Mouse (Mus musculus): ENCODE measurements around the gene Ubxn4. TPM values are rescaled to one million over a fixed set of nuclear protein-coding genes. Genes with fewer than 3 reads are reported as not detected.

The Ubxn4 gene
- total and polyA plus RNA-seq, 2 experiments from 2014 or later, result 45.6 to 73.0 TPM

DNA sequence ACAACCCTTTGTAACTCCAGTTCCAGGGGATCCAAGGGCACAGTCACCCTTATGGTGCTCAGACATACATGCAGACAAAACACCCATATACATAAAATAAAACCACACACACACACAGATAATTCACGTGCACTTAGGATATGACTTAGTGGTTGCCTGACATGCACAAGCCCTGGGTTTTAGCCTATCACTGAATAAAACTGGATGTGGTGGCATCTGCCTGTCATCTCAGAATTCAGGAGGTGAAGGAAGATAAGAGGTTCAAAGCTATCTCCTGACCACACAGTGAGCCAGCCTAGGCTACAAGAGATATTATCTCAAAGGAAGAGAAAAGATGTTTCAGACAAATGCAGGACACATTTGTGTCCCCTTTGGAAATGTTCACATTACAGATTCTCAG lies 83.4 kb downstream of the Ubxn4 start:
- Histone ChIP-seq H3K36me3 (ENCODE audit: insufficient read depth, low read length) (0 out of 2 replicates have a peak, but pooled peaks cover 13% of the 10 kb centered on the region), H3K4me2 (ENCODE audit: low read depth, low read length) (no peak overlapping the region), H3K4me3 (ENCODE audit: low read length) (no peak overlapping the region), H3K4me1 (ENCODE audit: insufficient read depth, low read length) (no peaks in the 10 kb centered on the region), H3K9ac (replicated peaks; ENCODE audit: low read length) (no peak overlapping the region), H3K9me3 (ENCODE audit: low read length) (no peaks in the 10 kb centered on the region), H3K27ac (no peak overlapping the region), H3K27me3 (ENCODE audit: insufficient read depth, low read length) (no peaks in the 10 kb centered on the region)
- 91% methylated on average over 1 of the region's 1 CpGs for WGBS
- DNase-seq (ENCODE audit: low spot score) (no peak), ATAC-seq (no peak)
- no peak for TF ChIP-seq CTCF (IDR thresholded peaks at IDR 0.05; ENCODE audit: low read depth)

DNA sequence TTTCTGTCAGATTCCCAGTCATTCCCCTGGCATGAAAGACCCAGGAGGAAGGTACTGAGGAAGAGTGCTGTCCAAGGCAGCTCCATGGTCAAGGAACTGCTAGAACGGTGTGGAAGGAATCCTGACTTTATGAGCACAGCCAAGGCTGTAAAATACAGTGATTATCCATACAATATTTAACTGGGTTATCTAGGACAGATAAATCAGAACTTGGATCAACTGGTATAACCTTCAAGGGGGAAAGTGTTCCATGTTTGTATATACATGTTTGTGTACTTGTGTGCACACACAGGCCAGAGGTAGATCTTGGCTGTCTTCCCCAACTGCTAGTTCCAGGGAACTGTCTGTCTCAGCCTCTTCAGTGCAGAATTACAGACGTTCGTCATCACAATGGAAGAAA lies 84.5 kb downstream of the Ubxn4 start, which contains the start of gene Lct:
Gene Lct (minus strand): TSS at position 101 of the 400 bp plus-strand sequence.
- no peaks in the 10 kb centered on the region for H3K4me1 ChIP-seq (ENCODE audit: insufficient read depth, low read length)
- H3K27me3 ChIP-seq (ENCODE audit: insufficient read depth, low read length), result no peaks in the 10 kb centered on the region
- ATAC-seq, result no peak
- no peak for DNase-seq (ENCODE audit: low spot score)
- H3K9ac ChIP-seq (replicated peaks; ENCODE audit: low read length), result no peak within 1 kb of the TSS
- H3K4me3 ChIP-seq (ENCODE audit: low read length), result no peak within 1 kb of the TSS
- no peak within 1 kb of the TSS for H3K4me2 ChIP-seq (ENCODE audit: low read depth, low read length)
- WGBS, result 78% methylated on average over 3 of the region's 3 CpGs
- no peaks in the 10 kb centered on the region for H3K9me3 ChIP-seq (ENCODE audit: low read length)
- H3K36me3 ChIP-seq (ENCODE audit: insufficient read depth, low read length), result 0 out of 2 replicates have a peak, but pooled peaks cover 14% of the 10 kb centered on the region
- no peak for TF ChIP-seq CTCF (IDR thresholded peaks at IDR 0.05; ENCODE audit: low read depth)
- H3K27ac ChIP-seq, result no peak within 1 kb of the TSS

MicroRNA genes within 50 kb of the gene (microRNA counts, 519-probe panel; counts per million panel counts)
- 4,750 counts per million, percentile 81 among the panel's probes with 10 or more counts for microRNA mmu-miR-128

Small RNA genes lying within 50 kb of the gene (microRNA-seq; reads per million reads assigned to microRNA genes)
- 3,590 to 7,136 reads per million in 2 experiments for gene Mir128-1

Other genes starting within 250 kb of the Ubxn4 start
- 8.9 and 10.3 TPM in 2 replicates for gene Zranb3, start 140.9 kb upstream of the Ubxn4 start, total RNA-seq (2014; rRNA removed)
- gene Zranb3, start 140.9 kb upstream of the Ubxn4 start, polyA plus RNA-seq (2015; fragmentation: Nextera tagmentation; extraction: Ambion mirVana), result 3.4 and 3.8 TPM in 2 replicates
- 43.7 and 49.2 TPM in 2 replicates for gene R3hdm1, start 140.7 kb upstream of the Ubxn4 start, total RNA-seq (2014; rRNA removed)
- gene R3hdm1, start 140.7 kb upstream of the Ubxn4 start, polyA plus RNA-seq (2015; fragmentation: Nextera tagmentation; extraction: Ambion mirVana), result 87.7 and 90.7 TPM in 2 replicates
- 0.26 and 1.0 TPM in 2 replicates for gene Lct, start 84.4 kb downstream of the Ubxn4 start, total RNA-seq (2014; rRNA removed)
- gene Lct, start 84.4 kb downstream of the Ubxn4 start, polyA plus RNA-seq (2015; fragmentation: Nextera tagmentation; extraction: Ambion mirVana), result 0.78 and 0.85 TPM in 2 replicates
- 59.0 and 77.3 TPM in 2 replicates for gene Mcm6, start 115.7 kb downstream of the Ubxn4 start, total RNA-seq (2014; rRNA removed)
- 58.6 and 59.1 TPM in 2 replicates for gene Mcm6, start 115.7 kb downstream of the Ubxn4 start, polyA plus RNA-seq (2015; fragmentation: Nextera tagmentation; extraction: Ambion mirVana)
- gene Dars, start 173.4 kb downstream of the Ubxn4 start, total RNA-seq (2014; rRNA removed), result 53.8 and 64.0 TPM in 2 replicates
- gene Dars, start 173.4 kb downstream of the Ubxn4 start, polyA plus RNA-seq (2015; fragmentation: Nextera tagmentation; extraction: Ambion mirVana), result 130 and 139 TPM in 2 replicates

Measured in hindbrain, postnatal 0 days (tissue).